Mouse (Mus musculus) hematopoietic stem cell, adult 5-6 weeks (primary cell): ENCODE measurements around the gene Birc5. TPM values are rescaled to one million over a fixed set of nuclear protein-coding genes. Genes with fewer than 3 reads are reported as not detected.
"Not testable (repeated sequence)": the region's sequence is repeated elsewhere in the genome, so short reads cannot be mapped to it uniquely, and the experiment has no call there.

ENCODE experiments used
- ATAC-seq, 2 experiments: fragments of 125-278 bp in 1 of 2; replicated peaks in 1 of 2; 2 replicates each; pipeline ENCODE4 v1.8.0; 2016 to 2017; ENCODE audit warnings: inconsistent platforms in 2 of 2, mild to moderate bottlenecking in 2 of 2, moderate number of reproducible peaks in 2 of 2, low read depth in 1 of 2, moderate TSS enrichment in 1 of 2; ENCODE audit not compliant: low FRiP score in 2 of 2, poor library complexity in 2 of 2, severe bottlenecking in 2 of 2, insufficient read depth in 1 of 2, low TSS enrichment in 1 of 2
- total RNA-seq: library from RNA; stranded (forward); fragments of 172-1452, 232-1000 nt; gene quantifications from 2 replicates; pipeline ENCODE4 v1.2.3, GENCODE M21; 2017

Birc5 gene
- 114 and 124 TPM in 2 replicates for total RNA-seq

DNA sequence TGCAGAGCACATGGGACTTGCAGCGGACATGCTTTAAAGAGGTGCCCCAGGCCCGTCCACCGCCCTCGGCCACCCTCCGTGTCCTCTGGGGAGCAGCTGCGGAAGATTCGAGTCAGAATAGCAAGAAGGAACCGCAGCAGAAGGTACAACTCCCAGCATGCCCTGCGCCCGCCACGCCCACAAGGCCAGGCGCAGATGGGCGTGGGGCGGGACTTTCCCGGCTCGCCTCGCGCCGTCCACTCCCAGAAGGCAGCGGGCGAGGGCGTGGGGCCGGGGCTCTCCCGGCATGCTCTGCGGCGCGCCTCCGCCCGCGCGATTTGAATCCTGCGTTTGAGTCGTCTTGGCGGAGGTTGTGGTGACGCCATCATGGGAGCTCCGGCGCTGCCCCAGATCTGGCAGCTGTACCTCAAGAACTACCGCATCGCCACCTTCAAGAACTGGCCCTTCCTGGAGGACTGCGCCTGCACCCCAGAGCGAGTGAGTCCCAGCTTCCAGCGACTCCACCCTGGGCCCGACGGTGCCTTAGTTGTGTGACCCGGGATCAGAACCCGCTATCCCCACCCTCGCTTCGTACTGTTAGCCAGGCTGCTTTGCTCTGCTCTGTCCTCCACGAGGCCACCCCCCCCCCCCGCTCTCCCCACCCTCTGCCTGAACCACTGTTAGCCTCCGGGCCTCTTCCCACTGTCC is at the start of gene Birc5:
Birc5 (plus strand) TSS at position 267 of the 687 bp plus-strand sequence.
- ATAC-seq, result peak; percentile 98

GRCm38 (mm10) chr11:117800038-117800437 is 49.0 kb upstream of the Birc5 start:
- ATAC-seq, result no peak

- no peak for ATAC-seq
Observed at GRCm38 (mm10) chr11:117801650-117802049, 47.4 kb upstream of the Birc5 start.

DNA sequence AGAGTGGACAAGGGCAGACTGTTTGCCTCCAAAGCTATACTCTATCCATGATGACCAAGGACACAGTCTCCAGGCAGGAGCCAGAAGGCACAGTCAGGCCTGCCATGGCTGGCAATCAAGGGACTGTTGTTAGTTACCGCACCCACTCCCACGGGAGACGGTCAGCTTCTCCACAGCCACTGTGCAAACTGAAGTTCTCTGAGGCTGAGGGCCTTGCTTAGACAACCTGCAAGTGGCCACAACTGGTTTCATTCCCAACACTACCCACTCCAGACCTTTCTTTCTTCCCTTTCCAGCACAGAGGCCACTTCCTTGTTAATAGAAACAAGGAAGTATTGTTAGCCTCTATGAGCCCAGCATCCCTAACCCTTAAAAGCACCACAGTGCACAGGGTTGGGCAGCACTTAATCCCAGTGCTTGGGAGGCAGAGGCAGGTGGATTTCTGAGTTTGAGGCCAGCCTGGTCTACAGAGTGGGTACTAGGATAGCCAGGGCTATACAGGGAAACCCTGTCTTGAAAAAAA is 45.8 kb upstream of the Birc5 start:
- ATAC-seq, result no peak

GRCm38 (mm10) chr11:117806781-117807180 is 42.3 kb upstream of the Birc5 start:
- no peak for ATAC-seq

- peak; percentile 14 to 38; a peak in 1 of 4 replicates for ATAC-seq
Observed at GRCm38 (mm10) chr11:117809407-117810311, 39.4 kb upstream of the Birc5 start, which contains the start of the genes Gm20708 and Syngr2. Gene Gm20708, plus strand, starts transcription at chr11:117809668. Gene Syngr2, plus strand, starts transcription at chr11:117809668.

GRCm38 (mm10) chr11:117810401-117811046 is 38.5 kb upstream of the Birc5 start:
- ATAC-seq, result peak; percentile 81 to 83

GRCm38 (mm10) chr11:117813867-117814266 is 35.2 kb upstream of the Birc5 start:
- no peak for ATAC-seq

GRCm38 (mm10) chr11:117814704-117815366 is 34.2 kb upstream of the Birc5 start:
- no peak; a peak in 1 of 4 replicates for ATAC-seq

DNA sequence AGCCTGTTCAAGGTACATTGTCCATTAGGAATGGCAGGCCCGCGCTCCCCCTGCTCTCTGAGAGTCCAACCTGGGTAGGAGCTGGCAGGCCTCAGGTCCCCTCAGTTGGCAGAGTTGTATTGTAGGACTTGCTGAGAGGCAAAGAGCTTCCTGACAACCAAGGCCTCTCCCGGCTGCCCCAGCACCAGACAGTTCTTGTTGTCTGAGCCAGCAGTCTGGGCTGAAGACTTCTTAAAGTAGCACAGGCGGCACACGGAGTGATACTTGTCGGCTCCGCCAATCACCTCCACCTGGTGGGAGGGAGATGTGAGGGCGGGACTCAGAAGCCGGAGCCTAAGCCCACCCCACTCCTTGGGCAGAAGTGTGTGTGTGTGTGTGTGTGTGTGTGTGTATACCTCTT is 33.2 kb upstream of the Birc5 start:
- not testable (repeated sequence) for ATAC-seq

DNA sequence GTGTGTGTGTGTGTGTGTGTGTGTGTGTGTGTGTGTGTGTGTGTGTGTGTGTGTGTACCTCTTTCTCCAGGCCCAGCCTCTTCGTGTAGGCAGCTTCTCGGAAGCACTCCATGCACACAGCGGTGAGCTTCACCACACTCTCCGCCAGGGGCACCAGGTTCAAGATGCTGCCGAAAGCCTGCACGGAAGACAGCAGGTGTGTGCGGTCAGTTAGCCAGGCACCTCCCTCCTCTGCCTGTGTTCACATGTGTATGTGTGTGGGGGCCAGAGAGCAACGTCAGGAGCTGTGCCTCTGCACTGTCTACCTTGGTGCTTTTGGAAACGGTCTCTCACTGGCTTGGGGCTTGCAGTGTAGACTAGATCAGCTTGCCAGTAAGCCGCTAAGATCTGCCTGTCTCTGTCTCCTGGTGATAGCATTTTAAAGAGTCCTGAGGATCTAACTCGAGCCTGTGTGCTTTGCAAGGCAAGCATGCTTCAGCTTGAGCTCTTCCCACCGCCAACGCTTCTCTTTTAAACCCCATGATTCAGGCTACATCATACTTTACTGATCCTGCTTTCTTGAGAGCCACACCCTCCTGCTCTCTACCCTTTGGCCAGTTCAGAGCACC is 32.6 kb upstream of the Birc5 start:
- no peak for ATAC-seq

DNA sequence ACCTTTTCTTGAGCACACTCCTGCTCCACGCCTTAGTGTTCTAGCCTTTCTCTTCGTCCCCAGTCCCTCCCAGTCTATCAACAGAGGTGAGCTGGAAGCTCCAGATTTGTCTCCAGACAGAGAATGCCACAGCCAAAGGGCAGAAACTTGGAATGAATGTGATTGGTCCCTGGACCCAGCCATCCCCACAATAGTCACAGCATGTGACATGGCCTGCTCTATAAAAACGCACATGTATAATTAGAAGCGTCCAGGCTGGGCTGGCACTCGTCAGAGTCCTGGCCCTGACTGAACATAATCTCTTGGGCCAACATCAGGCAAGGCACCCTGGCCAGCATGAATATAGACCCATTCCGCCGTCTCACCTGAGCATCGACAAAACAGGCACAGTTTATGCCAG is 30.0 kb upstream of the Birc5 start:
- ATAC-seq, result no peak

DNA sequence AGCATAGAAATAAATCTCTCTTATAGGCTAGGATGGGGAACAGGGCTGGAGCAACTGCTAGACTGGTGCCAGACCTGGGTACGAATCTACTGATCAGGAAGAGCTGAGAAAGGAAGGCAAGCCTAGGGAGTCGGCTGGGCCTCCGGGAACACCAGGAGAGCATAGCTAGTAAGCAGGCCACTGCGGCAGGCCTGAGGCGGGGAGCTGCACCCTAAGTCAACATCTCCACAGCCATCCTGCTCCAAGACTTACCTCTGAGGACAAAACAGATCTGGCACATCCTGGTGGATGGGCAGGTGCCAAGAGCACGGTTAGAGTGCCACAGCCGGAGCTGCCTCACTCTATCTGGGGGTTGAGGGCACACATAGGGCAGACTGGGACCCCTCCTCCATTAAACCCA is 28.9 kb upstream of the Birc5 start:
- no peak for ATAC-seq

GRCm38 (mm10) chr11:117821868-117822267 is 27.2 kb upstream of the Birc5 start:
- no peak for ATAC-seq

GRCm38 (mm10) chr11:117822728-117823241 is 26.3 kb upstream of the Birc5 start:
- no peak for ATAC-seq

DNA sequence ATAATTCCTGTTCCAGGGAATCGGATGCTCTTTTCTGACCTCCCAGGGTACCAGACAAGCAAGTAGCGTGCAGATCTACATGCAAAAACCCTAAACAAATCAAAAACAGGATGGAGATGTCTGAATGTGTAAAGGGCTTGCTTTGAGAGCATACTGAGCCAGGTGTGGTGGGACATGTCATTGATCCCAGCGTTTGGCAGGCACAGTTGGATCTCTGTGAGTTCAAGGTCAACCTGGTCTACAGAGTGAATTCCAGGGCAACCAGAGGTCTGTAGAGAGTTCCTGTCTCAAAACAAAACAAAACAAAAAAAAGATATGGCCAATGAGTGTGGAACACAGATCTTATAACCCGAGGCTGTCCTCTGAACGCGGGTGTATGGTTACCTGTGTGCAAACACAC is 25.6 kb upstream of the Birc5 start:
- ATAC-seq, result no peak
